Mouse (Mus musculus) hindbrain, embryonic 10.5 days (tissue): ENCODE results near the gene B230104I21Rik. TPM values are rescaled to one million over a fixed set of nuclear protein-coding genes. Genes with fewer than 3 reads are reported as not detected.

Experiments used
- DNase-seq: peaks from one replicate; pipeline ENCODE4 v3.0.0-alpha.2; 2017; ENCODE audit warnings: low spot score
- H3K27ac ChIP-seq: fragments of 300-500 bp; sonication (generic); 2 replicates; pipeline ENCODE4 v1.5.1; 2016; ENCODE audit warnings: mild to moderate bottlenecking, moderate library complexity
- H3K27me3 ChIP-seq: fragments of 300-500 bp; sonication (generic); 2 replicates; pipeline ENCODE4 v1.6.1; 2016; ENCODE audit warnings: mild to moderate bottlenecking; ENCODE audit not compliant: poor library complexity, insufficient read depth, severe bottlenecking
- H3K36me3 ChIP-seq: fragments of 300-500 bp; sonication (generic); 2 replicates; pipeline ENCODE4 v1.6.1; 2016; ENCODE audit warnings: mild to moderate bottlenecking, moderate library complexity
- H3K4me1 ChIP-seq: fragments of 300-500 bp; sonication (generic); replicated peaks from 2 replicates; pipeline ENCODE4 v1.6.1; 2016; ENCODE audit warnings: mild to moderate bottlenecking
- H3K4me3 ChIP-seq: fragments of 300-500 bp; sonication (generic); 2 replicates; pipeline ENCODE4 v1.5.1; 2016; ENCODE audit warnings: mild to moderate bottlenecking, moderate library complexity
- H3K9me3 ChIP-seq: fragments of 300-500 bp; sonication (generic); 2 replicates; pipeline ENCODE4 v1.6.1; 2016; ENCODE audit warnings: mild to moderate bottlenecking, moderate library complexity
- WGBS: fragments of 180-500 bp; shearing (Covaris S2); methylation state at CpG from one replicate; pipeline ENCODE4 v1.1.7; 2016; 5-methylcytosine and 5-hydroxymethylcytosine counted together
- polyA plus RNA-seq: library from polyadenylated mRNA; unstranded; fragments of >200 nt; fragmentation: Nextera tagmentation; extraction: Ambion mirVana; gene quantifications from 2 replicates; pipeline ENCODE4 v1.2.1, GENCODE M21; 2016

B230104I21Rik gene
- polyA plus RNA-seq, 1 experiment from 2014 or later = not detected

DNA sequence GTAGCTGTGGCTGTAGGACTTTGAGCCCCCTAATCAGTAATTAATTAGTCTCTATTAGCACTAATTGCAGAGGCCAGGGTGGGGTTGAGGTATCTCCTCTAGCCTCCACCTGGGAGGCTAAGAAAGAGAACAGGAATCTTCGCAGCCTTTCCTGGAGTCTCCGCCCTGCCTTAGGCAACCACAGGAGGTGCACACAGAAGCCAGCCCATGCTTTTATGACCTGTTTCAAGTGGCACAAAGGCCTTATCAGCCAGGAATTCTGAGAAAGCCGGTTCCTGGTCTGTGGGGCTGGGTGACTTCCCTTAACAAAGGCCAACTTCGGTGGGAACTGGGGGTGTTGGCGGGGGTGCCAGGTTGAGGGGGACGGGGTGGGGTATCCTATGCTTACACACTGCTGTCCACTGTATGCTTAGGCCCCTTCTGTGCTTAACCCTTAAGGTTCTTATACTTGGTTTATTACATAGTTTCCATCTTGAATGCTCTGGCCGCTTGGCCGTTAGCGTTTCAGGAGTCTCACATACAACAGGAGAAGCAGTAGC, 23.9 kb downstream of the B230104I21Rik start:
- H3K27me3 ChIP-seq = peaks cover 51% of the 10 kb centered on the region
- H3K4me1 ChIP-seq = peaks cover 35% of the 10 kb centered on the region
- H3K27ac ChIP-seq = 0 out of 2 replicates have a peak overlapping the region, but pooled peaks have one; percentile 5
- DNase-seq = no peak
- WGBS = 83% methylated on average over 9 of the region's 9 CpGs
- H3K9me3 ChIP-seq = no peaks in the 10 kb centered on the region
- no peak overlapping the region for H3K4me3 ChIP-seq
- H3K36me3 ChIP-seq = no peaks in the 10 kb centered on the region

DNA sequence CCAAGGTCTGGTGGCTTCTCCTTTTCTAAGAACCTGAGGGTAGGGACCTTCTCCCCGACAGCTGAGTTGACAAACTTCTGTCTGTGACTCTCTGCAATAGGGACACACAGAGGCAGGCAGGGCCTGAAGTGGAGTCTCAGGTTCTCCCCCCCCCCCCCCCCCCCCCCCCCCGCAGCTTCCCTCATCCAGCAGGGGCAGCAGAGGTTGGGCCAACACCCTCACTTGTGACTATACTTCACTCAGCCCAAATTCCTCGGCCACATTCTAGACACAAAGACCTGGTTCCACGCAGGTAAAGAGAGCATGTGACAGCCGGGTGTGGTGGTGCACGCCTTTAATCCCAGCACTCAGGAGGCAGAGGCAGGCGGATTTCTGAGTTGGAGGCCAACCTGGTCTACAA, 24.5 kb downstream of the B230104I21Rik start:
- Histone ChIP-seq H3K4me1 (peaks cover 41% of the 10 kb centered on the region), H3K27me3 (peaks cover 55% of the 10 kb centered on the region), H3K4me3 (no peak overlapping the region), H3K27ac (no peak overlapping the region), H3K36me3 (no peaks in the 10 kb centered on the region), H3K9me3 (no peaks in the 10 kb centered on the region)
- WGBS = 93% methylated on average over 6 of the region's 7 CpGs
- DNase-seq = no peak

DNA sequence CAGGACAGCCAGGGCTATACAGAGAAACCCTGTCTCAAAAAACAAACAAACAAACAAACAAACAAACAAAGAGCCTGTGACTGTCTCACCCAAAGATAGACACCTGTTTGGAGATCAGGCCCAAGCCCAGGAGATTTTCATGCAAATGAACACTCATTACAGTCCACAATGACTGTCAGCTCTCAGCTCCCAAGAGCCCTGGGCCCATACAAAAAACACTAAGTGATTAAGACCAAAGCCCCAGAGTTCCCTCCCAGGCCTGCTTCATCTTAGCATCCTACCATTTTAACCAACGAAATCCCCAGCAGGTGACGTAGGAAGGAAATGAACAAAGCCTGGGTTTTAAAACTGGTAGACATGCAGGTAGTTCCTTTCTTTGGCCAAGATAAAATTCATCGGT, 24.9 kb downstream of the B230104I21Rik start:
- no peak for DNase-seq
- WGBS = 87% methylated on average over 3 of the region's 3 CpGs
- Histone ChIP-seq H3K36me3 (no peaks in the 10 kb centered on the region), H3K27me3 (peaks cover 55% of the 10 kb centered on the region), H3K4me3 (no peak overlapping the region), H3K4me1 (peaks cover 45% of the 10 kb centered on the region), H3K9me3 (no peaks in the 10 kb centered on the region), H3K27ac (no peak overlapping the region)

DNA sequence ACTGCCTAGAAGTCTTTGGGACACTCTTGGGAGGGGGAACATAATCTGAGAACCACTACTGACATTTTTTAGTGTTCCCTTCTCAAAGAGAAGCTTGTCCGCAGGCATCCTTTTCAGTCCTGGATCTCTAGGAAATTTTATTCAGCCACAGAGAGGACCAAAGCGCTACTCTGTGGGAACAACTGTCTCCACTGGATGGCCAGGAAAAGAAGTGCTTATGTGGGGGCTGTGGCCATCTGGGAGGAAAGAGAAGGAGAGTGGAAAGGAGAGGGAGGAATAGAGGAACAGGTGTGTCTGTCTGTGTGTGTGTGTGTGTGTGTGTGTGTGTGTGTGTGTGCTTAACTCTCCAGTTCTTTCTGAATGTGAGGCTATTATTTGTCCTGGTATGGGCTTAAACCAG, 28.8 kb downstream of the B230104I21Rik start:
- Histone ChIP-seq H3K27ac (no peak overlapping the region), H3K9me3 (no peaks in the 10 kb centered on the region), H3K4me3 (no peak overlapping the region), H3K27me3 (peaks cover 64% of the 10 kb centered on the region), H3K4me1 (peaks cover 46% of the 10 kb centered on the region), H3K36me3 (no peaks in the 10 kb centered on the region)
- DNase-seq = no peak
- 86% methylated on average over 2 of the region's 2 CpGs for WGBS

DNA sequence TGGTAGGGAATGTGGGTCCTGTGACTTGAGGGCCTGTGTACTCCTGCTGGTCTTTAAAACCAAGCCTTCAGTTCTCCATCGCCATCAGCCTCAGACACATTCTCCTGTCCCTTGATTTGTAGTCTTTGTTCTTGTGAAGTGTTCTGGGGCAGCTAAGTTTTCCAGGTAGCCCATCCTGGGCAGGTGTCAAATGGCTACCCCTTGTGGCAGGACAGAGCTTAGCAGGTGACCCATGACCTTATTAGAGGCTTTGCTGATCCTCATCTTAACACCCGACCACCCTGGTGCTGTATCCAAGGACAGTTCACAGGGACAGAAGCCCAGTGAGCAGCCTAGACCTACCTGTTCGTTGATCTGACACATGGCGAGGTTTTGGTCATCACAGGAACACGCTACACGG, 30.9 kb downstream of the B230104I21Rik start:
- Histone ChIP-seq H3K4me1 (peaks cover 54% of the 10 kb centered on the region), H3K27me3 (peaks cover 65% of the 10 kb centered on the region), H3K4me3 (no peak overlapping the region), H3K9me3 (no peaks in the 10 kb centered on the region), H3K27ac (peak overlapping the region; percentile 60; the same call in 1 of the 2 replicates), H3K36me3 (no peaks in the 10 kb centered on the region)
- WGBS = 86% methylated on average over 6 of the region's 6 CpGs
- no peak for DNase-seq

DNA sequence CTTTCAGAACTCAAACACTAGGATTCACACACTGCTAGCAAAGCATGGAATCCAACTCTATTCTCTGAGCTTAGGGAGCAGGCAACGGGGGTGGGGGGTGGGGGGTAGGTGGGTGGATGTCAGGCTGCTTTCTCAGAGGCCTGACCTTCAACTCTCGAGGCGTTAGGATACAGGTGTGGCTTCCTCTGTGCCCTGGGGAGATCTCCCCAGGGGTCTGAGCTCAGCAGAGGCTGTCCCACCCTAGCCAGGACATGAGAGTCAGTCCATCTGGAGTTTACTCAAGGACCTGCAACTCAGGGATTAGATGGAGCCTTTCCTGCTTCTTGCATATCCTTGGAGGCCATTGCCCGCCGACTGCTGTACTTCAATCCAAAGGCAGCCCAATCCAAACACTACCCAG, 33.2 kb downstream of the B230104I21Rik start:
- H3K27me3 ChIP-seq = peaks cover 70% of the 10 kb centered on the region
- 81% methylated on average over 5 of the region's 5 CpGs for WGBS

DNA sequence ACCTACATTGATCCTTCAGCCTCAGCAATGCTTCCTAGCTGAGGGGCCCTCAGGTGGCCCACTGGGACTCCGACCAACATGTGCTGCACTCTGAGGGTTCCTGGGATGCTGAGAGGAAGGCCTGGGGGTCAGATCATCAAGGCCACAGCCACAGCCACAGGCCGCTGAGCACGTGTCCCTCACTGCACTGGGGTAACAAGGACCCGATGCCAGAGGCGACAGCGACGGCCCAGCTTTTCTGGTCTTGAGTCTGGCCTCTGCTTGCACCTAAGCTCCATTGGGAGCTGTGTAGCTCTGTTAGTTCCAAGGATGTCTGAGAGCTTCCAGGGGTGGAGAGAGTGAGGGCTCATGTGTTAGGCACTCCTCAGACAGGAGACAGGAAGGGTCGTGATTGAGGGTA, 34.9 kb downstream of the B230104I21Rik start:
- H3K27me3 ChIP-seq = peaks cover 64% of the 10 kb centered on the region
- H3K27ac ChIP-seq = peak overlapping the region; percentile 26; the same call in 1 of the 2 replicates

More for the DNA sequence above, 33.2 kb downstream of the B230104I21Rik start:
- Histone ChIP-seq H3K27ac (no peak overlapping the region), H3K9me3 (no peaks in the 10 kb centered on the region), H3K36me3 (no peaks in the 10 kb centered on the region), H3K4me3 (no peak overlapping the region), H3K4me1 (peaks cover 55% of the 10 kb centered on the region)
- no peak for DNase-seq

GRCm38 (mm10) chr4:154371542-154372247, 35.8 kb downstream of the B230104I21Rik start:
- Histone ChIP-seq H3K4me3 (no peak overlapping the region), H3K4me1 (peaks cover 35% of the 10 kb centered on the region), H3K9me3 (no peaks in the 10 kb centered on the region), H3K36me3 (no peaks in the 10 kb centered on the region), H3K27ac (peak overlapping the region; percentile 3; the same call in 1 of the 2 replicates), H3K27me3 (peaks cover 59% of the 10 kb centered on the region)
- no peak for DNase-seq
- WGBS = 79% methylated on average over 13 of the region's 13 CpGs

More for the DNA sequence above, 34.9 kb downstream of the B230104I21Rik start:
- Histone ChIP-seq H3K9me3 (no peaks in the 10 kb centered on the region), H3K4me3 (no peak overlapping the region), H3K4me1 (peaks cover 43% of the 10 kb centered on the region), H3K36me3 (no peaks in the 10 kb centered on the region)
- 77% methylated on average over 8 of the region's 8 CpGs for WGBS
- no peak for DNase-seq

DNA sequence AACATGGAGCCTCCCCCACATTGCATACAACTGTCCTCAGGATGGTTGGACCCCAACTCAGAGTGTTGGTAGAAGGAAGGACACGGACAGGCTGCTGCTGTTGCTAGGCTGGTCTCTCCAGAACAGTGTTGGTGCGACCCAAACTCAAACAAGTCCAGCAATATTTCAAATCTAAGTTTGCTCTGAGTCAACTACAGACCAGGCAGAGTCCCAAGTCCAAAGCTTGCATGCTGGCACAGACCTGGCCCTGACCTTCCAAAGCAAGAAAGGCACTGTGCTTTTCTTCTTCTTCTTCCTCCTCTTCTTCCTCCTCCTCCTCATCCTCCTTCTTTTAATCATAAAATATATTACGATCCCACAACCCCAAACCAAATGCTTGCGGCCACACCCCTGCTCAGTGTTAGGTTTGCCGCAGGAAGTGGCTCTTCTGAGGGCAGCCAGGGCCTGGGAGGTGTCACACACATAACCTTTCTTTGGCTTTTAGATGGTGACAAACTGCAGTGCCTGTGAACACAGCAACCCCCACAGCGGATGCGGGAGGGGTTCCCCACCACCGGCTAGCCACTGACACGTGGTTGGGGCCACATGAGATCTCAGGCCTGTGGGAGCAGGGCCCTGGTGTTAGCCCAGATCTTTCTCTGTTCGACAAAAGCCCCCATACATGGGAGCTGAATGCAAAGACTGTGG, 40.2 kb downstream of the B230104I21Rik start:
- DNase-seq = no peak
- no peaks in the 10 kb centered on the region for H3K9me3 ChIP-seq
- no peaks in the 10 kb centered on the region for H3K36me3 ChIP-seq
- no peak overlapping the region for H3K4me3 ChIP-seq
- peaks cover 21% of the 10 kb centered on the region for H3K4me1 ChIP-seq
- 0 out of 2 replicates have a peak overlapping the region, but pooled peaks have one; percentile 13 for H3K27ac ChIP-seq
- peaks cover 30% of the 10 kb centered on the region; the same call in 1 of the 2 replicates for H3K27me3 ChIP-seq
- 88% methylated on average over 10 of the region's 10 CpGs for WGBS

DNA sequence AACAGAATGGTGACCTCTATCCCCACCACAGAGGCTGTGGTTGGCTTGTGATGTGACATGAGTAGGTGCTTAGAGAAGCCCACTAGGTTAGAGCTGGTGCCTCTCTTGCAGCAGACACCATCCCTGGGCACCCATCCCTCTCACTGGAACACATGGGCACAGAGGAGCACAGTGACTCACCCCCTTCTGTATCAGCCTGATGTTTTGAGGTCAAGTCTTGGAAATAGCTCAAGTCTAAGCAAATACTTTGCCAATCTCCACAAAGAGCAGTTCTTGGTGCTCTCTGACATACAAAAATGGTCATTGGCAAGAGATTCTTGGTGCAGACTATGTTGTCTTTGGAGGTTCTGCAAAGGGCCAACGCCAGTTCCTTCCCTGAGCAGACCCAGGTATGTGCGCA, 42.9 kb downstream of the B230104I21Rik start:
- Histone ChIP-seq H3K9me3 (no peaks in the 10 kb centered on the region), H3K4me3 (no peak overlapping the region), H3K27me3 (peaks cover 22% of the 10 kb centered on the region; the same call in 1 of the 2 replicates), H3K4me1 (no peaks in the 10 kb centered on the region), H3K36me3 (no peaks in the 10 kb centered on the region), H3K27ac (no peak overlapping the region)
- WGBS = 93% methylated on average over 2 of the region's 2 CpGs
- DNase-seq = no peak

- Histone ChIP-seq H3K36me3 (no peaks in the 10 kb centered on the region), H3K27me3 (peaks cover 61% of the 10 kb centered on the region), H3K4me3 (no peak overlapping the region), H3K27ac (peak overlapping the region; percentile 73), H3K9me3 (no peaks in the 10 kb centered on the region), H3K4me1 (peaks cover 56% of the 10 kb centered on the region)
- peak; percentile 31 for DNase-seq
- WGBS = 54% methylated on average over 8 of the region's 8 CpGs
Observed at GRCm38 (mm10) chr4:154385208-154385607, 49.3 kb downstream of the B230104I21Rik start.

- H3K27me3 ChIP-seq = peaks cover 61% of the 10 kb centered on the region
- DNase-seq = no peak
- H3K36me3 ChIP-seq = no peaks in the 10 kb centered on the region
- 71% methylated on average over 2 of the region's 2 CpGs for WGBS
- H3K27ac ChIP-seq = peak overlapping the region; percentile 73; the same call in 1 of the 2 replicates
- H3K4me1 ChIP-seq = peaks cover 63% of the 10 kb centered on the region
- H3K4me3 ChIP-seq = no peak overlapping the region
- H3K9me3 ChIP-seq = no peaks in the 10 kb centered on the region
Observed at GRCm38 (mm10) chr4:154385918-154386317, 50.0 kb downstream of the B230104I21Rik start.

- Histone ChIP-seq H3K27me3 (peaks cover 66% of the 10 kb centered on the region), H3K27ac (peak overlapping the region; percentile 74), H3K4me3 (no peak overlapping the region), H3K36me3 (no peaks in the 10 kb centered on the region), H3K4me1 (peaks cover 72% of the 10 kb centered on the region), H3K9me3 (no peaks in the 10 kb centered on the region)
- WGBS = 44% methylated on average over 8 of the region's 8 CpGs
- DNase-seq = peak; percentile 20
Observed at GRCm38 (mm10) chr4:154386810-154387209, 50.9 kb downstream of the B230104I21Rik start.
